Mouse (Mus musculus) C2C12 (cell line): ENCODE measurements around the gene Misp. TPM values are rescaled to one million over a fixed set of nuclear protein-coding genes. Genes with fewer than 3 reads are reported as not detected.

Source experiments
- H3K27me3 ChIP-seq: one replicate; pipeline ENCODE4 v1.6.1; 2011; ENCODE audit not compliant: control insufficient read depth, insufficient read depth, insufficient read length
- H3K36me3 ChIP-seq: one replicate; pipeline ENCODE4 v1.6.1; 2011; ENCODE audit not compliant: control insufficient read depth, insufficient read depth
- H3K4me3 ChIP-seq: one replicate; pipeline ENCODE4 v1.5.1; 2011; ENCODE audit warnings: mild to moderate bottlenecking, control low read depth; ENCODE audit not compliant: poor library complexity, insufficient read depth, severe bottlenecking
- H3K79me2 ChIP-seq: one replicate; pipeline ENCODE4 v1.6.1; 2011; ENCODE audit not compliant: control insufficient read depth, insufficient read depth
- H3K79me3 ChIP-seq: one replicate; pipeline ENCODE4 v1.6.1; 2011; ENCODE audit warnings: low read depth, control low read depth
- H3ac ChIP-seq: one replicate; pipeline ENCODE3; 2011; ENCODE audit warnings: low read depth; ENCODE audit not compliant: control insufficient read depth, insufficient read length
- CEBPB ChIP-seq: IDR thresholded peaks from one replicate; pipeline ENCODE4 v1.6.1; 2011; ENCODE audit warnings: low read depth, mild to moderate bottlenecking, control low read depth, moderate library complexity
- CTCF ChIP-seq: IDR thresholded peaks from one replicate; pipeline ENCODE4 v1.5.1; 2011; ENCODE audit not compliant: control insufficient read depth, insufficient read depth, insufficient read length
- FOSL1 ChIP-seq: IDR thresholded peaks from one replicate; pipeline ENCODE4 v1.8.0; 2011; ENCODE audit warnings: mild to moderate bottlenecking, low read length; ENCODE audit not compliant: poor library complexity, insufficient read depth, severe bottlenecking
- MAX ChIP-seq: IDR thresholded peaks from one replicate; pipeline ENCODE4 v1.6.1; 2011; ENCODE audit warnings: mild to moderate bottlenecking, control low read depth
- MYOD1 ChIP-seq: IDR thresholded peaks from one replicate; pipeline ENCODE4 v1.6.1; 2011; ENCODE audit warnings: low read depth; ENCODE audit not compliant: control insufficient read depth, insufficient read length
- MYOG ChIP-seq: IDR thresholded peaks from one replicate; pipeline ENCODE4 v1.6.1; 2011; ENCODE audit not compliant: control insufficient read depth, insufficient read length; ENCODE audit errors: extremely low read depth
- USF1 ChIP-seq: IDR thresholded peaks from one replicate; pipeline ENCODE4 v1.6.1; 2011; ENCODE audit warnings: low read depth, mild to moderate bottlenecking, control low read depth, moderate library complexity
- polyA plus RNA-seq: library from polyadenylated mRNA; unstranded; fragments of >200 nt; fragmentation: generic; extraction: Trizol; gene quantifications from one replicate; pipeline ENCODE4 v1.2.1, GENCODE M21; 2012; ENCODE audit warnings: missing spikeins

The Misp gene
- polyA plus RNA-seq, 1 experiment = not detected

- TF ChIP-seq MYOD1 (no peak), USF1 (no peak), CEBPB (no peak), CTCF (no peak)
- Histone ChIP-seq H3K79me3 (no peaks in the 10 kb centered on the region), H3K4me3 (no peak overlapping the region), H3ac (peak overlapping the region; percentile 30), H3K36me3 (no peaks in the 10 kb centered on the region), H3K27me3 (no peaks in the 10 kb centered on the region), H3K79me2 (no peaks in the 10 kb centered on the region)
Observed at GRCm38 (mm10) chr10:79838151-79838550, 17.4 kb downstream of the Misp start.

DNA sequence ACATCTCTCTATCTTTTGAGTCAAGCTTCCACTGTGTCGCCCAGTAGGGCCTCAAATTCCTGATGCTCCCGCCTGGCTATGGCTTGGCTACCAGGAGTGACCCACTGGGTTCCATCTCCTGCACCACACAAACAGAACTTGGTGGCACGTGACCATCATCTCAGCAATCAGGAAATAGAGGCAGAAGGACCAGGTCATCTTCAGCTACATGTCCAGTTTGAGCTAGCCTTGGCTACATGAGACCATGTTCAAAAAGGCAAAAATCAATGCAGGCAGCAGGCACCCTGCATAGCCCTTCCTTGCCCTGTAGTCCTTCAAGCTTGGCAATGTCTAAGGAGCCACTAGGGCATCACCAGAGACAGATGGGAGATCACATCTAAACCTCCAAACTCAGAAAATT lies 19.3 kb downstream of the Misp start:
- Histone ChIP-seq H3ac (no peak overlapping the region), H3K4me3 (no peak overlapping the region)
- TF ChIP-seq MYOD1 (no peak), MYOG (no peak), MAX (no peak), USF1 (no peak), CTCF (no peak), CEBPB (no peak), FOSL1 (no peak)

GRCm38 (mm10) chr10:79840644-79841551 lies 20.1 kb downstream of the Misp start:
- no peaks in the 10 kb centered on the region for H3K79me3 ChIP-seq
- peak overlapping the region; percentile 54 for H3ac ChIP-seq
- H3K79me2 ChIP-seq = no peaks in the 10 kb centered on the region
- no peaks in the 10 kb centered on the region for H3K27me3 ChIP-seq
- no peaks in the 10 kb centered on the region for H3K36me3 ChIP-seq
- peak overlapping the region; percentile 31 for H3K4me3 ChIP-seq
- TF ChIP-seq FOSL1 = no peak
- TF ChIP-seq MYOD1 = no peak
- TF ChIP-seq CTCF = no peak

More for the DNA sequence above, 19.3 kb downstream of the Misp start:
- H3K79me2 ChIP-seq = no peaks in the 10 kb centered on the region
- H3K36me3 ChIP-seq = no peaks in the 10 kb centered on the region
- H3K27me3 ChIP-seq = no peaks in the 10 kb centered on the region
- H3K79me3 ChIP-seq = no peaks in the 10 kb centered on the region

GRCm38 (mm10) chr10:79842322-79842721 lies 21.5 kb downstream of the Misp start:
- Histone ChIP-seq H3K36me3 (no peaks in the 10 kb centered on the region), H3K79me2 (no peaks in the 10 kb centered on the region), H3K4me3 (no peak overlapping the region), H3ac (no peak overlapping the region), H3K79me3 (no peaks in the 10 kb centered on the region), H3K27me3 (no peaks in the 10 kb centered on the region)
- TF ChIP-seq MYOG (no peak), CEBPB (no peak), FOSL1 (peak; percentile 39), MYOD1 (peak; percentile 62), MAX (peak; percentile 41), USF1 (no peak), CTCF (no peak)

DNA sequence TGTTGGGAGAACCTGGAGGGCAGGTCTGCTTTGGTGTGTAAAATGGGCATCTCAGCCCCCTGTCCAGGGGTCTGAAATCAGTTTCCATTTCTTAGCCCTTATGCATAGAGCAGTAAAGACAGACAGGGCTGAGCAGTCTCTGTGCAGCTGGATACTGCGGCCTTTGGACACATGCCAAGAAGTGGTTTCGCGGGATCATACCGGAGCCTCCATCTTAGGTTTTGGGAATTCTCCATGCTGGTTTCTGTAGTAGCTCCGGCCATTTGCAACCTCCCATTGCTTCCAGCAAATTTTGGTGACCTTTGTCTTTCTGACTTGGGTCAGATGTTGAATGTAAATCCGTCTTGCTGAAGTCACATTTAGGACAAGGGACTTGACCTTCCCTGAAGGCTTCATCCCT lies 22.7 kb downstream of the Misp start:
- Histone ChIP-seq H3K36me3 (no peaks in the 10 kb centered on the region), H3ac (no peak overlapping the region), H3K79me3 (no peaks in the 10 kb centered on the region), H3K79me2 (no peaks in the 10 kb centered on the region), H3K27me3 (no peaks in the 10 kb centered on the region), H3K4me3 (no peak overlapping the region)
- TF ChIP-seq CTCF (no peak), MYOD1 (no peak), USF1 (no peak), CEBPB (no peak), FOSL1 (no peak), MAX (no peak), MYOG (no peak)

GRCm38 (mm10) chr10:79846553-79846952 lies 25.8 kb downstream of the Misp start:
- Histone ChIP-seq H3K4me3 (no peak overlapping the region), H3K79me3 (no peaks in the 10 kb centered on the region), H3K79me2 (peaks cover 3% of the 10 kb centered on the region), H3ac (no peak overlapping the region), H3K36me3 (no peaks in the 10 kb centered on the region), H3K27me3 (no peaks in the 10 kb centered on the region)
- TF ChIP-seq FOSL1 (no peak), CEBPB (no peak), USF1 (no peak), CTCF (no peak), MYOG (no peak), MYOD1 (no peak), MAX (no peak)
